Mouse (Mus musculus) limb, embryonic 11.5 days (tissue): ENCODE results near the gene Tspan33. TPM values are rescaled to one million over a fixed set of nuclear protein-coding genes. Genes with fewer than 3 reads are reported as not detected.

ENCODE experiments used
- ATAC-seq: fragments of 200-750 bp; cut with Nextera tagmentation; 2 replicates; pipeline ENCODE4 v1.8.0; 2017; ENCODE audit warnings: low read depth; ENCODE audit not compliant: insufficient number of reproducible peaks, low FRiP score, low TSS enrichment
- DNase-seq: peaks from one replicate; pipeline ENCODE4 v3.0.0-alpha.2; 2015; ENCODE audit warnings: low spot score
- H3K27ac ChIP-seq: fragments of 300-500 bp; sonication (generic); replicated peaks from 2 replicates; pipeline ENCODE4 v1.5.1; 2014; ENCODE audit warnings: low read depth, mild to moderate bottlenecking, low read length
- H3K27me3 ChIP-seq: fragments of 300-500 bp; sonication (generic); 2 replicates; pipeline ENCODE4 v1.6.1; 2014; ENCODE audit warnings: mild to moderate bottlenecking, low read length, mixed read lengths; ENCODE audit not compliant: control insufficient read depth, insufficient read depth
- H3K36me3 ChIP-seq: fragments of 300-500 bp; sonication (generic); 2 replicates; pipeline ENCODE4 v1.6.1; 2014; ENCODE audit warnings: mild to moderate bottlenecking, low read length, moderate library complexity, mixed read lengths; ENCODE audit not compliant: control insufficient read depth, insufficient read depth
- H3K4me1 ChIP-seq: fragments of 300-500 bp; sonication (generic); 2 replicates; pipeline ENCODE4 v1.6.1; 2014; ENCODE audit warnings: low read length, mixed read lengths; ENCODE audit not compliant: control insufficient read depth, insufficient read depth
- H3K4me2 ChIP-seq: fragments of 300-500 bp; sonication (generic); 2 replicates; pipeline ENCODE4 v1.6.1; 2014; ENCODE audit warnings: low read depth, mild to moderate bottlenecking, moderate library complexity; ENCODE audit not compliant: severe bottlenecking
- H3K4me3 ChIP-seq: fragments of 300-500 bp; sonication (generic); 2 replicates; pipeline ENCODE4 v1.5.1; 2014; ENCODE audit warnings: low read depth, low read length
- H3K9ac ChIP-seq: fragments of 300-500 bp; sonication (generic); 2 replicates; pipeline ENCODE4 v1.6.1; 2014; ENCODE audit warnings: mild to moderate bottlenecking, low read length
- H3K9me3 ChIP-seq: fragments of 300-500 bp; sonication (generic); 2 replicates; pipeline ENCODE4 v1.6.1; 2016; ENCODE audit warnings: low read length; ENCODE audit not compliant: control insufficient read depth
- WGBS: fragments of 180-500 bp; shearing (Covaris S2); extraction: QIAGEN DNeasy Blood & Tissue Kit; methylation state at CpG from one replicate; pipeline ENCODE4 v1.1.7; 2014; 5-methylcytosine and 5-hydroxymethylcytosine counted together
- polyA plus RNA-seq: library from polyadenylated mRNA; unstranded; fragments of >200 nt; fragmentation: Nextera tagmentation; extraction: Ambion mirVana; gene quantifications from 2 replicates; pipeline ENCODE4 v1.2.1, GENCODE M21; 2014

The Tspan33 gene
- polyA plus RNA-seq, 1 experiment from 2014 or later = 3.1 TPM

DNA sequence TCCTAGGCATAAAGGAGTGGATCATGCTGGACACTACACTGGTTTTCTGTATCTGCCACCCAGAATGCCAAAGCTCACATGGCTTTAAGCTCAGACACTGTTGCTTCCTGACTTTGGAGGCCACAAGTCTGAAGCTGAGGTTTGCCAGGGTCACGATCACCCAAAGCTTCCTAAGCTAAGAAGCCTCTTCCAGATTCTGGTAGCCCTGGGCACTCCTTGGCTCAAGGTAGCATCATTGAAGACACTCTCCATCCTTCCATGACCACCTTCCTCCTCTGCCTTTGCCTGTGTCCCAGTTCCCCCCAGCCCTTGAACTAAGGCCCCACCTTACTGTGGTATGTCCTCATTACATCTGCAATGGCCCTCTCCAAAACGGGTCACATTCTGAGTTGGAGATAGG, 27.9 kb downstream of the Tspan33 start:
- no peaks in the 10 kb centered on the region for H3K36me3 ChIP-seq
- ATAC-seq (no peak), DNase-seq (no peak)
- no peak overlapping the region for H3K9ac ChIP-seq
- no peak overlapping the region for H3K4me2 ChIP-seq
- H3K9me3 ChIP-seq = no peaks in the 10 kb centered on the region
- H3K4me1 ChIP-seq = peaks cover 13% of the 10 kb centered on the region
- H3K4me3 ChIP-seq = no peak overlapping the region
- H3K27me3 ChIP-seq = no peaks in the 10 kb centered on the region; the same call in 1 of the 2 replicates
- H3K27ac ChIP-seq = no peak overlapping the region
- 72% methylated on average over 2 of the region's 2 CpGs for WGBS

DNA sequence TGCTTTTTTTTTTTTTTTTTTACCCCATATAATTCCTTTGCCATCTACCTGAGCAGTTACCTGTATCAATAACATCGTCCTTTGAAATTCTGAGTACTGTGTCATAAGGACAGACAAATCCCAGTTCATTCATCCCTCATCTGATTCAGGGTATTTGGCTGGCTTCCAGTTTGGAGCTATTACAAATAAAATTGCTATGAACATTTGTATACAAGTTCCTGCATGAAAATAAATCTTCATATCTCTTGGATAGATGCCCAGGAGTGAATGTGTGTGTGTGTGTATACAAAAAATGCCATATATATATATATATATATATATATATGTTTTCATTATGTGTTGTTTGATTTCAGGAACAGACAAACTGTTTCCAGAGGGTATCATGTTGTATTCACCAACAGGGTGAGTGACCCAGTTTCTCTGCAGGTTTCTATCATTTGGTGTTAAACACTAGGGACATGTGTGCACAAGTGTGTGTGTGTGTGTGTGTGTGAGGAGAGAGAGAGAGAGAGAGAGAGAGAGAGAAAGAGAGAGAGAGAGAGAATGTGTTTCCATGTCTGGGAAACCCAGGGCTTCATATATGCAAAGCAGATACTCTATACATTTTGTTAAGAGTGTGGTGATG, 32.7 kb downstream of the Tspan33 start:
- Histone ChIP-seq H3K27ac (no peak overlapping the region), H3K9me3 (no peaks in the 10 kb centered on the region), H3K36me3 (no peaks in the 10 kb centered on the region), H3K9ac (no peak overlapping the region), H3K27me3 (no peaks in the 10 kb centered on the region), H3K4me1 (no peaks in the 10 kb centered on the region), H3K4me3 (no peak overlapping the region), H3K4me2 (no peak overlapping the region)
- DNase-seq = no peak
- ATAC-seq = no peak
- 87% methylated on average over 1 of the region's 1 CpGs for WGBS

DNA sequence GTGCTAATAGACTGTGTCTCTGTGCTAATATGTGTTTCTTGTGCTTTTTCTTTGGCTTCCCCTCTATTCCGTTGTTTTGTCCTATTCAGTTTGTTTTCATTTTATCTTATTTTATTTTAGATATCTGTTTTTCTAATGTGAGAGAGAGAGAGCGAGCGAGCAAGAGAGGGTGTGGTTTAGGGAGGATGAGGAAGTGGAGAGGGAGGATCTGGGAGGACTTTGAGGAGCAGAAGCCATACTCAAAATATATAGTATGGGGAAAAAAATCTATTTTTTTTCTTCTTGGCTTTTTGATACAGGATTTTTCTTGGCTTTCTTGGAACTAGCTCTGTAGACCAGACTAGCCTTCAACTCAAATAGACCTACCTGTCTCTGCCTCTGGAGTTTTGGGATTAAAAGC, 34.0 kb downstream of the Tspan33 start:
- 87% methylated on average over 3 of the region's 3 CpGs for WGBS

DNA sequence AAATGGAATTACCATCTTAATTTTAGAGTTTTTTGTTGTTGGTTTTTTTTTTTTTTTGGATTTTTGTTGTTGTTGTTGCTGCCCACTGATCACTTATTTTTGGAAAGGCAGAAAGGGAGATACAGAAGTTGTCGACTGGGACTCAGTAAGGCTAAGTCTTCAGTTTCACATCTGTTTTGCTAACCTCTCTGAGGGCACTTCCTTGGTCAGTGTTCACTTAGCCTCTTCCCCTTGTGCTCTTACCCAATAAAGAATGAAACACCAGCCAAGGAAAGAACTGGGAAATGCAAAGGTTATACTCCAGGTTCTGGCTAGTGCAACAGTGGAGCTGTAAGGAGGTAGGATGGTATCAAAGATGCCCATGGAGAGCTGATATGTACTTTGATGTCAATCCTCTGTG, 35.5 kb downstream of the Tspan33 start:
- H3K27ac ChIP-seq = no peak overlapping the region
- 79% methylated on average over 1 of the region's 1 CpGs for WGBS
- H3K9me3 ChIP-seq = no peaks in the 10 kb centered on the region
- H3K36me3 ChIP-seq = no peaks in the 10 kb centered on the region
- H3K9ac ChIP-seq = no peak overlapping the region
- no peak overlapping the region for H3K4me2 ChIP-seq
- H3K4me1 ChIP-seq = no peaks in the 10 kb centered on the region
- H3K27me3 ChIP-seq = no peaks in the 10 kb centered on the region
- no peak for ATAC-seq
- H3K4me3 ChIP-seq = no peak overlapping the region
- DNase-seq = no peak

More for the DNA sequence above, 34.0 kb downstream of the Tspan33 start:
- H3K27ac ChIP-seq = no peak overlapping the region
- no peaks in the 10 kb centered on the region for H3K27me3 ChIP-seq
- H3K9ac ChIP-seq = no peak overlapping the region
- H3K4me2 ChIP-seq = no peak overlapping the region
- no peaks in the 10 kb centered on the region for H3K4me1 ChIP-seq
- no peaks in the 10 kb centered on the region for H3K9me3 ChIP-seq
- no peak for ATAC-seq
- H3K36me3 ChIP-seq = no peaks in the 10 kb centered on the region
- H3K4me3 ChIP-seq = no peak overlapping the region
- no peak for DNase-seq

DNA sequence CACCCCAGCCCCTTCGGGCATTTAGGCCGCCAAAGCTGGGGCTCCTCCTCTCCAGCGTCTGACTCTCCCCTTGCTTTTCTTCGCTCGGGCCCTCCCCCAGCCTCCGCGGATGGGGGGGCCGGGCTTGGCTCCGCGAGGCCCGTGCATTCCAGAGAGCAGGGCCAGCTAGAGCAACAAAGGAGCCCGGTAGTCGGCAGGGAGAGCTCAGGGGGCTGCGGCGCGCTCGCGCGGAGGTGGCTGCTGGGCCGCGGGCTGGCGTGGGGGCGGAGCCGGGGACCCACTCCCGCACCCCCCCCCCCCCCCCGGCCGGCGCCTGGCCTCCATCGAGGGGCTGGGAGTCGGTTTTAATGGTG, 41.3 kb downstream of the Tspan33 start, which contains the start of gene Smo:
Gene Smo (plus strand): TSS at position 168 of the 353 bp plus-strand sequence.
- Histone ChIP-seq H3K4me1 (peaks cover 10% of the 10 kb centered on the region), H3K9ac (peak within 1 kb of the TSS; percentile 100), H3K4me3 (peak within 1 kb of the TSS; percentile 98), H3K36me3 (peaks cover 6% of the 10 kb centered on the region; the same call in 1 of the 2 replicates), H3K27ac (peak within 1 kb of the TSS; percentile 98), H3K9me3 (no peaks in the 10 kb centered on the region), H3K27me3 (no peaks in the 10 kb centered on the region), H3K4me2 (peak within 1 kb of the TSS; percentile 87)
- WGBS = 0% methylated on average over 26 of the region's 30 CpGs
- peak; percentile 97 for ATAC-seq
- DNase-seq = peak; percentile 95

DNA sequence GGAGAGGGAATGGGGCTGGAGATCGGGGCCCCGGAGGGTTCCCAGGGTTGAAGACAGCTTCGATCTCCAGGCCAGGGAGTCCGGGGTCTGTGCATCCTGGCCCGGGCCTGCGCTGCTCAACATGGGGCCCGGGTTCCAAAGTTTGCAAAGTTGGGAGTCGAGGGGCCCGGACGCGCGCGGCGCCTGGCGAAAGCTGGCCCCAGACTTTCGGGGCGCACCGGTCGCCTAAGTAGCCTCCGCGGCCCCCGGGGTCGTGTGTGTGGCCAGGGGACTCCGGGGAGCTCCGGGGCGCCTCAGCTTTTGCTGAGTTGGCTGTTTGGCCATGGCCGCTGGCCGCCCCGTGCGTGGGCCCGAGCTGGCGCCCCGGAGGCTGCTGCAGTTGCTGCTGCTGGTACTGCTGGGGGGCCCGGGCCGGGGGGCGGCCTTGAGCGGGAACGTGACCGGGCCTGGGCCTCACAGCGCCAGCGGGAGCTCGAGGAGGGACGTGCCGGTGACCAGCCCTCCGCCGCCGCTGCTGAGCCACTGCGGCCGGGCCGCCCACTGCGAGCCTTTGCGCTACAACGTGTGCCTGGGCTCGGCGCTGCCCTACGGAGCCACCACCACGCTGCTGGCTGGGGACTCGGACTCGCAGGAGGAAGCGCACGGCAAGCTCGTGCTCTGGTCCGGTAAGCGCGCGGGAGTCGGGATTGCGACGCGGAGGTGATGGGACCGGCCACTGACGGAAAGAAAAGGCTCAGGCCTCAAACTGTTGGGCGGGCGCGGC, 41.8 kb downstream of the Tspan33 start:
- peaks cover 6% of the 10 kb centered on the region; the same call in 1 of the 2 replicates for H3K36me3 ChIP-seq
- H3K27ac ChIP-seq = peak overlapping the region; percentile 98
- peak; percentile 81 for DNase-seq
- peaks cover 10% of the 10 kb centered on the region for H3K4me1 ChIP-seq
- H3K27me3 ChIP-seq = no peaks in the 10 kb centered on the region
- H3K9ac ChIP-seq = peak overlapping the region; percentile 100
- H3K4me2 ChIP-seq = peak overlapping the region; percentile 87
- ATAC-seq = peak; percentile 73
- peak overlapping the region; percentile 98 for H3K4me3 ChIP-seq
- no peaks in the 10 kb centered on the region for H3K9me3 ChIP-seq
- WGBS = under 1% methylated on average over 58 of the region's 75 CpGs

DNA sequence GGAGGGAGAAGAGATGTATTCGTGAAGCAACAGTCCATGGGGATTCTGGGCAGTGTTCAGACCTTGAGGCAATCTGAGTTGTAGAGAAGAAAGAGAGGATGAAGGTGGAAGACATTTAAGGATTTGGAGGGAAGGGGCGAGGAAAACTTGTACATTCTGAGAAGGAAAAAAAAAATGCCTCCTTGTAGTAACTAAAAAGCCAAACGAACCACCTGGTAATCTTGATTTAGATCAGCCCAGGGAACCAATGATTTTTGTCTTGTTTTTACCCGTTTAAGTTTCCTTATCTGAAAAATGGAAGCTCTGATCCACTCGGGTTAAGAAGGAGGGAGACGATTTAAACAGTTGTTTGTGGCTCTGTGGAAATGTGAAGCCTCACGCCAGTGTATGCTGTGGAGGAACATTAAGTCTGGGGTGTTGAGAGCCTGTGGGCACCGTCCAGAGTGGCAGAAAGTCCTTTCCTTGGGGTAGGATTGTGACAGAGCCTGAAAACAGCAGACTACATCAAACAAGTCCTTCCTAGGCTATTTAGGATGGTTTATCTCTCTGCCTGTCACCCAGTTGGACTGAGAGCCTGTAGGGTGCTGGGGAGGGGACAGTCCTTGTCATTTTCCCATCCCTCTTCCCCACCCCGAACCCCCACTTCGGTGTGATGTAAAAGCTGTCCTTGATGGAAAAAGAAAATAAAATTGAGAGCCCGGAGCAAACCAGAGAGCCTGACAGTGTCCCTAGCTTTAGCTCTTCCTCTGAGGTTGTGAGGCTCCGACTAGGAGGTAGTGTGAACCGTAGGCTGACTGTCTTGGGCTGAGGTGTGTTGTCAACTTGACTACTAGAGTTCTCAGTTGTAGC, 42.8 kb downstream of the Tspan33 start:
- H3K4me2 ChIP-seq = peak overlapping the region; percentile 87
- peaks cover 6% of the 10 kb centered on the region; the same call in 1 of the 2 replicates for H3K36me3 ChIP-seq
- DNase-seq (no peak), ATAC-seq (no peak)
- H3K27me3 ChIP-seq = no peaks in the 10 kb centered on the region
- peak overlapping the region; percentile 98; the same call in 1 of the 2 replicates for H3K27ac ChIP-seq
- peak overlapping the region; percentile 100 for H3K9ac ChIP-seq
- WGBS = 18% methylated on average over 13 of the region's 13 CpGs
- peaks cover 10% of the 10 kb centered on the region for H3K4me1 ChIP-seq
- peak overlapping the region; percentile 98 for H3K4me3 ChIP-seq
- no peaks in the 10 kb centered on the region for H3K9me3 ChIP-seq

DNA sequence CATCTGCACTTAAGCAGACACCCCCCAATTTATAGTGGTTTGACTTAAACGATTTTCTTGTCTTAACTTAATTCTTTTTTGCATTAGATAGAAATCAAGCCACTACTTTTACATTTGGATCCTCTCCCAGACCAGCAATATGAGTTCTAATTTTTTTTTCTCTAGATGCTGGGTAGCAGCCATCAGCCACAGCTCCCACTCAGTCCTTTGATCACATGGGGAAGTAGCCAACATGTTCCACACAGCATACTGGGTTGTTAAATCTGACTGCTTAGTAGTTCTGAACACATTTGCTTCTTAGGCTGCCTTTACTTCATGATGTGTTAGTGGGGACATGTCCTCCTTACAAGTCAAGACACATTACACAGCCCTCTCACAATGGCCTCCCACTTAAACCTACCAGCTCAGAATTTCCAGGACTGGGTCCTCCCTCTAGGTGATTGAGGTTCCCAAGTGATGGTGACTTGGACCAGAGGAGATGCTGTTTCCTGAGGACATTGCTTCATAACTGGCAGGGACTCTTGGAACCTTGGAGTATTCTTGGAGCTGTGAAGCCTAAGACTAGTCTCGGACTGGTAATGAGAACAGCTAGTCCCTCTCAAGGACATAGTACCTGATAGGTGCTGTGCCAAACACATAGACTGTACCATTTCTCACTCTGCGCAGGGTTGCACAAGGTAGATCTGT, 57.6 kb downstream of the Tspan33 start:
- DNase-seq (no peak), ATAC-seq (no peak)
- 92% methylated on average over 3 of the region's 3 CpGs for WGBS
- no peak overlapping the region for H3K27ac ChIP-seq
- H3K4me3 ChIP-seq = no peak overlapping the region
- no peak overlapping the region for H3K4me2 ChIP-seq
- peaks cover 15% of the 10 kb centered on the region for H3K36me3 ChIP-seq
- peaks cover 9% of the 10 kb centered on the region for H3K9me3 ChIP-seq
- no peak overlapping the region for H3K9ac ChIP-seq
- no peaks in the 10 kb centered on the region for H3K4me1 ChIP-seq
- no peaks in the 10 kb centered on the region for H3K27me3 ChIP-seq
